Mouse (Mus musculus): ENCODE results near the gene Synpo2l. TPM values are rescaled to one million over a fixed set of nuclear protein-coding genes. Genes with fewer than 3 reads are reported as not detected.

Gene Synpo2l
- total RNA-seq, 2 experiments from 2014 or later: 0.10 TPM; not detected in 1

DNA sequence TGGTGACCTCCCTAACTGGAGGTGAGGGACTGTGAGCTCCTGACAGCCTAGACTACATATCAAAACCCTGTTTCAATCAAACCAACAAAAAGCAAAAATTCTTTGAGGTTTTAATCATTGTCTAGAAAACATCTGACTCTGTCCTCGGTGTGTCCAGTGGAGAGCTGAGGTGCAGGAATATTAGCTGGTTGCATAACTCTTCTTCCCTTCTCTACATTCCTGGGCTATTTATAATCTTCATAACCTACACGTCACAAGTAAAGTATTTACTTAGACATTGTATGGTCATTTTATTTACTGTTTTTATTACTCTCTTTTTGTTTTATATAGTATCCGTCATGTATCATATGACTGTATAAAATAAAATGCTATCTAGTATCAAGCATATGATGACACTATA lies 58.6 kb downstream of the Synpo2l start:
- ATAC-seq (replicated peaks; ENCODE audit: poor library complexity): no peak

Other genes with a start within 250 kb of the Synpo2l start
- gene Cfap70, start 216.1 kb downstream of the Synpo2l start, total RNA-seq (2015): not detected in 2 replicates
- not detected in 2 replicates for gene Cfap70, start 216.1 kb downstream of the Synpo2l start, total RNA-seq (2017)
- gene Anxa7, start 188.2 kb downstream of the Synpo2l start, total RNA-seq (2015): 52.6 and 56.2 TPM in 2 replicates
- 56.4 and 63.0 TPM in 2 replicates for gene Anxa7, start 188.2 kb downstream of the Synpo2l start, total RNA-seq (2017)
- 1.1 and 2.1 TPM in 2 replicates for gene Mss51, start 171.5 kb downstream of the Synpo2l start, total RNA-seq (2015)
- 0.29 and 0.74 TPM in 2 replicates for gene Mss51, start 171.5 kb downstream of the Synpo2l start, total RNA-seq (2017)
- gene Ppp3cb, start 121.8 kb downstream of the Synpo2l start, total RNA-seq (2015): 166 and 169 TPM in 2 replicates
- gene Ppp3cb, start 121.8 kb downstream of the Synpo2l start, total RNA-seq (2017): 56.9 and 68.0 TPM in 2 replicates
- gene Usp54, start 27.3 kb downstream of the Synpo2l start, total RNA-seq (2015): 5.3 and 7.0 TPM in 2 replicates
- gene Usp54, start 27.3 kb downstream of the Synpo2l start, total RNA-seq (2017): 3.2 and 6.5 TPM in 2 replicates
- not detected in 2 replicates for gene Myoz1, start 11.8 kb downstream of the Synpo2l start, total RNA-seq (2015)
- gene Myoz1, start 11.8 kb downstream of the Synpo2l start, total RNA-seq (2017): 0.68 TPM in 1 of 2 replicates, not detected in the other
- gene Sec24c, start 6.0 kb upstream of the Synpo2l start, total RNA-seq (2015): 40.1 and 40.5 TPM in 2 replicates
- gene Sec24c, start 6.0 kb upstream of the Synpo2l start, total RNA-seq (2017): 88.7 and 97.9 TPM in 2 replicates
- 14.3 and 15.3 TPM in 2 replicates for gene Fut11, start 26.6 kb upstream of the Synpo2l start, total RNA-seq (2015)
- 5.3 and 5.7 TPM in 2 replicates for gene Fut11, start 26.6 kb upstream of the Synpo2l start, total RNA-seq (2017)
- 163 and 169 TPM in 2 replicates for gene Chchd1, start 34.7 kb upstream of the Synpo2l start, total RNA-seq (2015)
- 104 and 110 TPM in 2 replicates for gene Chchd1, start 34.7 kb upstream of the Synpo2l start, total RNA-seq (2017)
- 19.5 and 23.4 TPM in 2 replicates for gene Zswim8, start 39.2 kb upstream of the Synpo2l start, total RNA-seq (2015)
- 19.1 and 23.5 TPM in 2 replicates for gene Zswim8, start 39.2 kb upstream of the Synpo2l start, total RNA-seq (2017)
- 21.2 and 30.7 TPM in 2 replicates for gene Ndst2, start 66.2 kb upstream of the Synpo2l start, total RNA-seq (2015)
- gene Ndst2, start 66.2 kb upstream of the Synpo2l start, total RNA-seq (2017): 6.6 and 8.5 TPM in 2 replicates
- gene Camk2g, start 125.7 kb upstream of the Synpo2l start, total RNA-seq (2015): 22.9 and 29.1 TPM in 2 replicates
- 47.5 and 52.5 TPM in 2 replicates for gene Camk2g, start 125.7 kb upstream of the Synpo2l start, total RNA-seq (2017)
- gene Plau, start 168.3 kb upstream of the Synpo2l start, total RNA-seq (2015): 3.4 TPM in 2 replicates
- 6.9 and 7.6 TPM in 2 replicates for gene Plau, start 168.3 kb upstream of the Synpo2l start, total RNA-seq (2017)

Measured in megakaryocyte progenitor cell, adult 5-6 weeks (primary cell).